ENCODE assay signal across 8 mouse cellular contexts in genomic region chr3:146184992-146185657, GRCm38 (mm10). TPM values are rescaled to one million over a fixed set of nuclear protein-coding genes. Genes with fewer than 3 reads are reported as not detected.
DNase-seq lines count a peak whose midpoint lies in the region; ATAC-seq and TF ChIP-seq lines count a peak whose summit lies in the region.

No protein-coding gene starts in this region.

- H3K27me3 ChIP-seq in forebrain, postnatal 0 days (ENCODE audit: insufficient read depth, low read length) = no peaks in the 10 kb centered on the region
- peaks cover 13% of the 10 kb centered on the region; the same call in 1 of the 2 replicates for H3K27me3 ChIP-seq in hindbrain, embryonic 11.5 days (ENCODE audit: control insufficient read depth, insufficient read depth, low read length)

- no peak overlapping the region for H3K9ac ChIP-seq in forebrain, postnatal 0 days
- 0 out of 2 replicates have a peak overlapping the region, but pooled peaks have one; percentile 8 for H3K9ac ChIP-seq in hindbrain, embryonic 11.5 days (ENCODE audit: low read depth, low read length)

- ATAC-seq in forebrain, postnatal 0 days = peak; percentile 87
- ATAC-seq in hindbrain, embryonic 11.5 days (ENCODE audit: low FRiP score) = peak; percentile 80

- DNase-seq in Muller cell, postnatal 12 days (ENCODE audit: inconsistent ontology term) = peak; percentile 68
- DNase-seq in c-Kit-positive CD71-positive TER-119-positive erythroid progenitor cells, embryonic 14.5 days (ENCODE audit: low spot score) = peak; percentile 41
- DNase-seq in forebrain, postnatal 0 days = peak; percentile 92
- peak; percentile 84 for DNase-seq in hindbrain, embryonic 11.5 days (ENCODE audit: low spot score)
- peak; percentile 59 to 78 for DNase-seq in layer of hippocampus, adult 8-10 months (ENCODE audit: low spot score in 2 of 2)
- peak; percentile 70 for DNase-seq in lung, postnatal 14 days
- DNase-seq in retina, embryonic 14.5 days (ENCODE audit: low spot score) = peak; percentile 90
- DNase-seq in yolk sac, embryonic 10.5 days (ENCODE audit: low spot score) = peak; percentile 59

- no peak overlapping the region for H3K4me2 ChIP-seq in forebrain, postnatal 0 days (ENCODE audit: low read depth)
- no peak overlapping the region for H3K4me2 ChIP-seq in hindbrain, embryonic 11.5 days (replicated peaks; ENCODE audit: low read depth, low read length)

- no peak overlapping the region for H3K27ac ChIP-seq in forebrain, postnatal 0 days (ENCODE audit: low read depth, low read length)
- no peak overlapping the region for H3K27ac ChIP-seq in hindbrain, embryonic 11.5 days (ENCODE audit: low read depth, low read length)

- no peak overlapping the region for H3K4me3 ChIP-seq in forebrain, postnatal 0 days (ENCODE audit: low read depth, low read length)
- no peak overlapping the region for H3K4me3 ChIP-seq in hindbrain, embryonic 11.5 days (ENCODE audit: low read depth, low read length)

- WGBS in forebrain, postnatal 0 days = 15% methylated on average over 13 of the region's 13 CpGs
- WGBS in hindbrain, embryonic 11.5 days = 25% methylated on average over 13 of the region's 13 CpGs

- H3K9me3 ChIP-seq in forebrain, postnatal 0 days (ENCODE audit: low read length) = no peaks in the 10 kb centered on the region
- H3K9me3 ChIP-seq in hindbrain, embryonic 11.5 days (ENCODE audit: control insufficient read depth, low read length) = no peaks in the 10 kb centered on the region

- H3K36me3 ChIP-seq in forebrain, postnatal 0 days (ENCODE audit: insufficient read depth) = no peaks in the 10 kb centered on the region
- H3K36me3 ChIP-seq in hindbrain, embryonic 11.5 days (ENCODE audit: control insufficient read depth, insufficient read depth, low read length) = no peaks in the 10 kb centered on the region

- peak; percentile 98 for TF ChIP-seq CTCF in forebrain, postnatal 0 days (IDR thresholded peaks at IDR 0.05; ENCODE audit: low read depth)

- H3K4me1 ChIP-seq in forebrain, postnatal 0 days (ENCODE audit: insufficient read depth) = no peaks in the 10 kb centered on the region
- no peaks in the 10 kb centered on the region for H3K4me1 ChIP-seq in hindbrain, embryonic 11.5 days (replicated peaks; ENCODE audit: control insufficient read depth, insufficient read depth, low read length)

RNA-seq across cellular contexts. Expression of gene Mcoln2, which starts 35.5 kb away (rescaled TPM):
- 0.14 and 1.6 TPM in 2 replicates for total RNA-seq in forebrain, postnatal 0 days (2014; rRNA removed)
- polyA plus RNA-seq in forebrain, postnatal 0 days (2015; fragmentation: Nextera tagmentation; extraction: Ambion mirVana) = 0.12 and 0.48 TPM in 2 replicates
- 0.28 and 0.57 TPM in 2 replicates for polyA plus RNA-seq in hindbrain, embryonic 11.5 days (2014; fragmentation: Nextera tagmentation; extraction: Ambion mirVana)
- total RNA-seq in layer of hippocampus, adult 8-10 months (2022) = under 1 TPM in 2 of 4 experiments, not detected in 2; 0.34 to 0.36 TPM

RNA-seq across cellular contexts. Expression of gene Lpar3, which starts 35.6 kb away (rescaled TPM):
- total RNA-seq in forebrain, postnatal 0 days (2014; rRNA removed) = 0.43 and 0.69 TPM in 2 replicates
- polyA plus RNA-seq in forebrain, postnatal 0 days (2015; fragmentation: Nextera tagmentation; extraction: Ambion mirVana) = 0.78 and 0.92 TPM in 2 replicates
- 1.4 and 1.5 TPM in 2 replicates for polyA plus RNA-seq in hindbrain, embryonic 11.5 days (2014; fragmentation: Nextera tagmentation; extraction: Ambion mirVana)
- under 1 TPM; 0.16 to 0.55 (median 0.42) TPM for total RNA-seq in layer of hippocampus, adult 8-10 months (2022)

Comparison
In these comparisons a context has a peak if more than half of its experiments do, and no peak if none do; other contexts are left out.
1. DNase-seq: peak in every context shown above with its lines; median percentile 92 in forebrain, postnatal 0 days; 90 in retina, embryonic 14.5 days; 84 in hindbrain, embryonic 11.5 days; 70 in lung, postnatal 14 days; 68 in layer of hippocampus, adult 8-10 months; 68 in Muller cell, postnatal 12 days; 59 in yolk sac, embryonic 10.5 days; 41 in c-Kit-positive CD71-positive TER-119-positive erythroid progenitor cells, embryonic 14.5 days.